Mouse (Mus musculus) liver (tissue): Measurements from ENCODE around the gene Ttc23l.
A peak's percentile ranks its signal among the peaks of the same experiment; 100 is the strongest.
"Not testable (repeated sequence)": the region's sequence is repeated elsewhere in the genome, so short reads cannot be mapped to it uniquely, and the experiment has no call there.

Experiments
- DNase-seq: peaks from one replicate; pipeline ENCODE4 v3.0.0-alpha.2; 2020; ENCODE audit warnings: mixed read lengths

The Ttc23l gene

DNA sequence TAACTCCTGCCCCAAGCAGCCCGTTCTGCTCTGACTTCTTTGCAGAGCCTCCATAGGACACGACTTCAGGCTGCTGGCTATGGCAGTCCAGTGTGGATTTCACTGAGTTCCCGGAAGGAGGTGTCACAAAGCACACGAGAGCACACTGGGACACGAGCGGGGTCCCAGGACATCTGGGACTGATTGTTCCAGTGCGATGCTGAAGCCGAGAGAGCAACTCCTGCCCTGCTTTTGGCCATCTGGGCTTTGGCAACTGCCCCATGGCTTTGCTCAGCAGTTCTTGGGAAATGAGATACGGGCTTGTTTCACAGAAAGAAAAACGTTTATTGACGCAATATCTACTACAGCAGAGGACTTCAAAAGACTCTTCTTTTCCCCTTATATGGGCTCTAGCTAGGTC lies 52.4 kb downstream of the Ttc23l start:
- no peak for DNase-seq

DNA sequence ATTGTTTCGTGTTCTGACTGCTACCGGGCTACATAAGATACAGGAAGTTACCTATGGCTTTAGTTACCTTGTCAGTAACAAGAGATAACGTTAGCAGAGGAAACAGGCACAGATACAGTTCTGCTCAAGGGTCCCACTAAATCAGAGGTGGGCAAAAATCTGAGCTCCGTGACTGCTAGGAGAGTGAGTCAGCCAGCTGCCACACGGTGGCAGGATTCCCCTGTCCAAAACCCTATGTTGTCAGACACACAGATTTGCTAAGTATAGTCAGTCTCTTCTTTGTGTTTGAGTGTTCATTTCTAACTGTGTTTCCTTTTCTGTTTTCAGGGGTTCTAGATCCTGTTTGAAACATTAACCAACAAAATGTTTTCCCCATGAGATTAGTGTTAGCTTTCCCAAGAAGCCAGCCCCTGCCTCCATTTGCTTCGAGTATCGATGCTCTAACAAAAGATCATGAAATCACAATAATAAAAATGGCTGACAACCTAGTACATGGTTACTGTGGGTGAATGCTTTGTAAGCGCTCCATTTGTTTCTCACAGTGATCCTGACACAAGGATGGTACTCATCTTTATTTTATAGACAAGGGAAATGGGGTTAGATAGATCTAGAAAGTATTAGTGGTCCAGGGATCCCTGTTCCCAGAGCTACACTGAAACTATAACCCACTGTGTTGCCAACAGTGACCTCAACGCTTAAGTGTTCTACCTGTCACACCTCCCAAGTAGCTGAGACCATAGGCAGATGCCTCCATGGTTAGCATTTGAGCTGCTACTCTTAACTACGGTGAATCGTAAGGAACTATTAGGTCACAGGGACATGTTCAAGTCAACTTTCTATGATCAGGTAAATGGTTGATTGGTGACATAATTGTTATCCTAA lies 57.4 kb downstream of the Ttc23l start:
- peak; percentile 34 for DNase-seq

DNA sequence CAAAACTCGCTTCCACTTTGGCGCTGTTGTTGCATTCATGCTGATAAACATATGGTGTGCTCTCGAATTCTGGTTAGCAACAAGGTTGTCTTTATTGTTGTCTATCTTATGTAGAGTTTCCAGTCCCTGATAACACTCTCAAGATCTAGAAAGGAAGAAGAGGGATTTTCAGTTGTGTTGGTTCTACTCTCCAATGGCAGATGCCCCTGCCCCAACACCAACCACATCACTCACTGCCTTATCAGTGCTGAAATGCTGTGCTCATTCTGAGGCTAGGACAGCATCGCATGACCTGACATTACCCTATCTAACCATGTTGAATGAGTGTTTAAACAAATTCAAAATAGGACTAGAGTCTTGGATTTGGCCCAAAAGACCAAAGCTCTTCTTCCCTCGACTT lies 58.4 kb downstream of the Ttc23l start:
- DNase-seq, result no peak

DNA sequence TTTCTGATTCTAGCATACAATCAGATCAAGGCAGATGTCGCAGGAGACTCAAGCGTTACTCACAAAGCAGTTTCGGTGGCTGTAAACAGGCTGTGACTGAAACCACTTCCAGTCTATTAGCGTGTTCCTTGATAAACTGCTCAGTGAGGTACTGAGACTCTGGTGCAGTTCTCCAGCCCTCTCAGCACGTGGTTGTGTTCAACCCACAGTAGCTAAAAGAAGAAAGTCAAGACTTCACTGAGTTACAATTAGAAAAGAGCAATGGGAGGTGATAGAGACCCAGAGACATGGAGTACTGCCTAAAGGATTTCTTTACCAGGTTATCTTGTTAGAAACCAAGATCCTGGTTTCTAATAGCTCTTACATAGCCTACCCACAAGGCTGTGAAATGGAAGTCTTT lies 58.9 kb downstream of the Ttc23l start:
- no peak for DNase-seq

DNA sequence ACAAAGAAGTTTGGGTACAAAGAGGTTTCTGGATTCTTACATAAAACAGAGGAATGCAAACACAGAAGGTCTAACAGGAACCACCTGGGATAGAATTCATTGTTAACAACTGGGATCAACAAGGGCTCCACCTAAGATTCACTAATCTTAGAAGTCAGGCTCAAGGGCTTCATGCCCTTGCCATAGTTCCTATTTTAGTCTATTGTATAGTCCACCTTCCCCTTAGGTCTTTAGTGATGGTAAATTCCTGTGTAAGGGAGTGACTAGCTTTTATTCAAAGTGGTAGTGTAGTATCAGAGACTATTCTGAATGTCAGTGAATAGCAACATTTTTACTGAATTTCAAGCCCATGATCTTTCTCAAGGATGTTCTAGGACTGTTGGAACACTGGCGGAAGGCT lies 61.8 kb downstream of the Ttc23l start:
- DNase-seq, result not testable (repeated sequence)

DNA sequence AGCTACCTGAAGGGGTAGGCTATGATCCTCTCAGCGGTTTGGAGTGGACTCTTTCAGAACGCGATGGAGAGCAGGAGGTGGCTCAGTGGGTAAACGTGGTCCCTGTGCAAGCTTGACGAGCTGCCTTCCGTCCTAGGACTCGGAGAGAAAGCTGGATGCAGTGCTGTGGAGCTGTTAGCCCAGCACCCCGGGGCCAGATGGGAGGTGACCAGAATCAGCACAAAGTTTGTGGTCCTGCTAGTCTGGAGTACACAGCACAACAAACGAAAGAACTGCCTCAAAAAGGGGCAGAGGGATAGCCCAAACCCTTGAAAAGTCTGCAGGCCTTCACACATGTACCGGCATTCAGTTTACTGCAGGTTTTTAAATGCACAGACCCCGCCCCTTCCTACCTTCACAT lies 62.5 kb downstream of the Ttc23l start:
- DNase-seq, result no peak

DNA sequence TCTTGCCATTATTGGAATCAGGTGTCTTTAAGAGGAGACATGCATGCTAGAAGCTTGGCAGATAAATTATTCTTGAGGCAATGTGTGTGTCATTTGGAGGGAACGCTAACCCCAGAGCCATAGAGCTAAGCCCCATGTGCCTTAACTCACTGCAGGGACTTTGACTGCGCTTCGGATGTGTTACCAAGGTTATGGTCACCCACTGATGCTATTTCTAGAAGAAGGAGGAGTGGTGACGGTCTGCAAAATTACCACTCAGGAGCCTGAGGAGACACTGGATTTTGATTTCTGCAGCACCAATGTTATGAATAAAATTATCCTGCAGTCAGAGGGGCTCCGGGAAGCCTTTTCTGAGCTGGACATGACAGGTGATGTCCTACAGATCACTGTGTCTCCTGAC lies 68.4 kb downstream of the Ttc23l start:
- DNase-seq, result no peak

DNA sequence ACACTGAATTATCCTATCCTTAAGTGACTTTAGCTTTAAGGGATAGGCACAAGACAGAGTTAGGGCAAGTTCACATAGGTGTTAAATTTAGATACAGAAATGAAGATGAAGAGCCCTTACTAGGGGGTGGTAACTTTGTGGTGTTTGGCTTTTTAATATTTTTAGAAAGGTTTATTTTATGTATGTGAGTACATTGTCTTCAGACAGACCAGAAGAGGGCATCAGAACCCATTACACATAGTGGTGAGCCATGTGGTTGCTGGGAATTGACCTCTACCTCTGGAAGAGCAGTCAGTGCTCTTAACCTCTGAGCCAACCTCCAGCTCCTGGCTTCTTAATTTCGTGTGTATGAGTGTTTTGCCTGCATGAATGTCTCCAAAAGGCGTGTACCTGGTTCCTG lies 71.2 kb downstream of the Ttc23l start:
- peak; percentile 11 for DNase-seq

DNA sequence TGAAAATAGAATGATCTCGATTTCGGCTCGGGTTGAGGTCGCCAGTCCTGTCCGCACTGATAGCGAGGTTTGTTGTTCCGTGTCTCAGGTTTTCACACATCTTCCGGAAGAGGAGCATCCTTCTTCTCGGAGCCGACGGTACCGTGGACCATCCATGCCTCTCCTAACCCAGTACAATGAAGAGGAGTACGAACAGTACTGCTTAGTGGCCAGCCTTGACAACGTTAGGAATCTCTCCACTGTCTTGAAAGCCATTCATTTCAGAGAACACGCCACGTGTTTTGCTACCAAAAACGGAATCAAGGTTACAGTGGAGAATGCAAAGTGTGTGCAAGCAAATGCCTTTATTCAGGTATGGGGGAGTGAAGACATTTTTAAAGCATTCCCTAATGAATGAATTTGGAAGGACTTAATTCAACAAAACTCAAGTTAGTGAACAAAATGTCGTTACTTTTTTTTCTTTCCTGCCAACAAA lies 72.1 kb downstream of the Ttc23l start:
- DNase-seq, result no peak

DNA sequence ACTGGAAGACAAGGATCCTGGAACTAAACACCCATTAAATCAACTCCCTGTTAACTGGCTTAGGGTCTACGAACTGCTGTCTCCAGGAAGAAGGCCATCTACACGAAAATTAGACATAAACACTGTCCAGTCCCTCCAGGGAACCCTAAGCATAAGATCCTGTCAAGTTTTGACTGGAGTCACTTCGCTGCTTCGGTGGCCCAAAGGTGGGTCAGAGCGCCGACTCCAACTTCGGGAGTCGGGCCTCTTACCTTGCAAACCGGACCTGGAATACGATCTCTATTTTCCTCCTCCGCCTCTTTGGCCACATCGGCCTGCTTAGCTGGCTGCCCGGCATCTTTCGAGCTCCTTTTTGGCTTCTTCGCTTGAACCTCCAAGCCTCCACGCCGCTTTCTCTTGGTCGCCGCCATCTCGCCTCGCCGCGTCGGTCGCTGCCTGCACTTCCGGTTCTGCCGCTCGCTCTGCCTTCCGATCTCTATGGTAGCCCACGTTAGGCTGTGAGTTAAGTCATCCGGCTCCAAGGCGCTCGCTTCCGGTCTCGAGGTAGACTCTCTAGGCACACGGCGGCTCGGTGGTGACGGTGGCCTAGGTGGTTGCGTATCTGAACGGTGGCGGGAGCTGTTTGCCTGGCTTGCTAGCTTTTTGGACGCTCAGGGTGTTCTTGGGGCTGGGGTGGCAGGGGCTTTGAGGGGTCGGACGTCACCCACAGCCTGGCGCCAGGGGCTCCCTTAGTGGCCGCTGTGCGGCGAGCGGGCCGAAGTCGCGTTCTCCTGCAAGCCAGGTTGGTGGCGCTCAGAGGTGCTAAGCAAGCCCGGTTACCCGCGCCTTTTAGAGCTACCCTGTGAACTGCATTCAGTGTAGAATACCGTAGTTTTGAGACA lies 72.7 kb downstream of the Ttc23l start, which contains the start of the genes Brix1 and Rad1:
TSS of gene Brix1 (minus strand) at position 464 of the 881 bp plus-strand sequence.
TSS of gene Rad1 (plus strand) at position 535 of the 881 bp plus-strand sequence.
- DNase-seq, result peak; percentile 94

DNA sequence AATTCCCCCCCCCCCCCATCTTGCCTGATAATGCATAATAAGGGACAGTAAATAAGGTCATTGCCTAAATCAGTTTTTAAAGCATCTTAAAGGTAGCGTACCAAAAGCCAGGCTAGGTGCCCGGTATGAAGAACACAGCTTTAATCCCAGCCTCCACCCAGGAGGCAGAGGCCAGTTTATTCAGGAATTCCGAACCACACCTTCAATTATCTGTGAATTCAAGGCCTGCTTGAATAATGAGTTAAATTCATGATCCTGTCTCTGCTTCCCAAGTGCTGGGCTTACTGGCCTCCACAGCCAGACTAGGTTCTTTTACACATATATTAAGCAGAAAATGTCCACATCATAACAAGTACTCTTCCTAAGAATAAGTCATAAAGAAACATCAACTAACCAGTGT lies 87.5 kb downstream of the Ttc23l start:
- no peak for DNase-seq

DNA sequence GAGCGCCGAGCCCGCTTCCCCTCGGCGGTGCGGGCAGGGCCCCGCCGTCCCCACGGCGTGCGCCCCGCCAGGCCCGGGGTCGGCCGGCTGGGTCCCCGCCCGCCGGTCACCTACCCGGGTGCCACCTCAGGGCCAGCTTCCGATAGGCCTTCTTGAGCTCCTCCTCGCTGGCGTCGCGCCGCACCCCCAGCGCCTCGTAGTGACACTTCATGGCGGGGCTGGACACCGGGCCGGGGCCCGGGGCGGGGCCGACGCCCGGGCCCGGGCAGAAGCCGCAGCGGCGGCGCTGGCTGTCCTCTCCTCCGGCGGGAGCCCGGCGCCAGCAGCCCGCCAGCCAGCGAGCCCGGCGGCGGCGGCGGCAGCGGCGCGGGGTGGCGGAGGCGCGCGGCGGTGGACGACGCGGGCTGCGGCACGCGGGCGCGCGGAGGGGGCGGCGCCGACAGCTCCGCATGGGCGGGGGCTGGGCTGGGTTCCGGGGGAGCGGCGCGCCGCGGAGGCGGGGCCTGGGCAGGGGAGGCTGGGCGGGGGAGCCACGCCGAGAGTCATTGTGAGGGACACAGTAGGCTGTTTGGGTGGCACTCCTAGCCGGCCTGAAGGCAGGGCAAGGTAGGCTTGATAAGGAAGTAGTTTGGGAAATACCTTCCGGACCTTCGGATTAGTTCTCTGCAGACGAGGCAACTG lies 88.2 kb downstream of the Ttc23l start, which contains the start of gene Dnajc21:
TSS of gene Dnajc21 (minus strand) at position 366 of the 681 bp plus-strand sequence.
- peak; percentile 91 for DNase-seq

DNA sequence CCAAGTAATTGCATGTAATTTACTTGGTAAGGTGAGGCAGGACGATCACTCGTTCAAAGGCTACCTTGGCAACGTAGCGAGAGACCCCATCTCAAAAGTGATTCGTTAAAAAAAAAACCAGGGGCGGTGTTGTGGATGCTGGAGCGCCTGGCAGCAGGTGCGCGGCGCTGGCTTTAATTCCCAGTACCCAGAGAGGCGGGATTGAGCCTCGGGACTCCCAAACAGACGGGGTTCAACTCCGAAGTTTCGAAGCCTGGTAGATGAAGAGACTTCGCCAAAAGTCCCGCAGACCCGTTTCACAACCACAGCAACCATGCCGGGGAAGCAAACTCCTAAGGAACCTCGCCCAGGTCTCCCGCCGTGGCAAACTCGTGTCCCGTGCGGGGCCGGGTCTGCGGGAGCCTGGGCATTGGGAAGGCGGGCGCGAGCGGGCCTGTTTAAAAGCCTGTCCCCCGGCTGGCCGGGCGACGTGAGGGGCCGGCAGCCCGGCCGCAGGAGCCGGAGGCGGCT lies 88.8 kb downstream of the Ttc23l start:
- DNase-seq, result no peak

DNA sequence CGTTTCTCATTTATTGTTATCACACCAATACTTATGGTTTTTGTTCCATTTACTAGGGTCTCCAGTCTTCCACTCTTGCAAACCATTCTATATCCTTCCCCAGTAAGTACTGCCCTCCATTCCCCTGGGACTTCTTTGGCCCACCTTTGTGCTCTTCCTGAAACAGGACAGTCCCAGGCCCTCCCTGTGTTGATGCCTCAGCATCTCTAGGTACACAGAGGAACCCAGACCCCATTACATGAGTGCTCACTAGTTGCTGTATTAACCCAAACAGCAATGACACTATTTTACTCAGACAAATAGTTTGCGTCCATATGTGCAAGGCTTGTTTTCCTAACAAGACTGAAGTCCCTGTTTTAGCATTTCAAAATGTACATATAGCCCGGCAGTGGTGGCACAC lies 89.7 kb downstream of the Ttc23l start:
- DNase-seq, result no peak

DNA sequence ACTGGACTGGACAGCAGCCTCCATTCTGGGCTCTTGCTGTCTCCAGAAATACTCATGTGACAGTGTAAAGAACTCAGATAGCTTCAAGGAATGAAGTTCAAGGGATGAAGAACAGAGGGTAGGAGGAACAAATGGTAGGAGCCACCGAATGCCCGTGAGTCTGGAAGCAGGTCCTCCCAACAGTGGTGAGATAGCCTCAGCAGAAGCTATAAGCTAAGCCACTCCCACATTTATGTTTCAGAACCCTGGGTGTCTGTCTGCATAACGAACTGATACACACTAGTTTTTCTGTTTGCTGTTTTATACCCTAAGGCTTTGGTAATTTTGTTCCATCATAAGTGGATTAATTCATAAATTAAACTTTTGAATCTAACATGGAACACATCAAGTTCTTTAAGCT lies 93.8 kb downstream of the Ttc23l start:
- DNase-seq, result no peak

DNA sequence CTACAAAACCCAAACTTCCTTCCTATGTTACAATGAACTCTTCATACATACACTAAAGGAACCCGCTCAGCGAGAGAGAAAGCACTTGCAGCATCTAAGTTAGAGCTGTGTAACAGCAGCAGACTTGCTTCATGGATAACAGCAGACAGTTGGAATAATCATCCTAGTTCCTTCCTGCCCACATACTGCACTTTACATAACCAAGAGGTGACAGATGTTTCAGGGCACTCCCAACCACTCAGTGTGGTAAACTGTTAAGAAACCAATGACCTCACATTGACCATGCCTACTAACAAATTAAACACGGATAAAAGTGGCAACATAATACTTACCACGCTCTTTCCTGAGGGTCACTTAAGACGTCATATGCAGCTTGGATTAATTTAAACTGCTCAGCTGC lies 94.9 kb downstream of the Ttc23l start:
- DNase-seq, result no peak

DNA sequence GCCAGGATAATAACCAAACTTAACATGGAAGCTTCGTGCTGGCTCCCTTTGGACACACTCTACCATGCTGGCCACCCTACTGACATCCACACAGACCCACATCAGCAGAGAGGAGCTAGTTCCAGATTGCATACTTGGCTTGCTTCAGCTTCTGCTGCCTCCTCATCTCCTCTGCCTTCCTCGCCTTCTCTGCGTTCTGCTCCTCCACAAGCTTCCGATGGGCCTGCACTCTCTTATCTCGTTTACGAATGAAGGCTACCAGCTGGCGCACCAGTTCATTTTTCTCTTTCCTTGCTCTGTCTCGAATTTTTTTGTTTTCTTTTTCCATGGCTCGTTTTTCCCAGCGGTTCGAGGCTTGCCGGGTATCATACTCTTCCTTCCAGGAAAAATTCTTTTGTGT lies 97.5 kb downstream of the Ttc23l start:
- DNase-seq, result no peak
